Mouse (Mus musculus): ENCODE results near the gene Gria3. TPM values are rescaled to one million over a fixed set of nuclear protein-coding genes. Genes with fewer than 3 reads are reported as not detected.

The Gria3 gene
- polyA plus RNA-seq, 1 experiment, result 0.64 TPM

GRCm38 (mm10) chrX:41564898-41565297 lies 164.2 kb downstream of the Gria3 start:
- TF ChIP-seq POLR2A (IDR thresholded peaks at IDR 0.05; ENCODE audit: control insufficient read depth, low read depth, low read length), result no peak
- no peak for TF ChIP-seq CTCF (IDR thresholded peaks at IDR 0.05; ENCODE audit: control insufficient read depth, insufficient read depth, insufficient replicate concordance, low read depth, low read length)
- Histone ChIP-seq H3K27me3 (ENCODE audit: control insufficient read depth, insufficient read depth, low read length) (no peaks in the 10 kb centered on the region), H3K4me1 (ENCODE audit: control insufficient read depth, insufficient read depth, low read length) (no peaks in the 10 kb centered on the region), H3K4me3 (ENCODE audit: control insufficient read depth, low read depth, low read length) (no peak overlapping the region), H3K27ac (ENCODE audit: control insufficient read depth, insufficient read depth, low read depth, low read length) (no peak overlapping the region), H3K36me3 (ENCODE audit: control insufficient read depth, insufficient read depth, low read length) (no peaks in the 10 kb centered on the region)

GRCm38 (mm10) chrX:41573079-41573478 lies 172.4 kb downstream of the Gria3 start:
- H3K4me3 ChIP-seq (ENCODE audit: control insufficient read depth, low read depth, low read length), result no peak overlapping the region
- H3K36me3 ChIP-seq (ENCODE audit: control insufficient read depth, insufficient read depth, low read length), result no peaks in the 10 kb centered on the region
- H3K27ac ChIP-seq (ENCODE audit: control insufficient read depth, insufficient read depth, low read depth, low read length), result no peak overlapping the region
- no peaks in the 10 kb centered on the region for H3K27me3 ChIP-seq (ENCODE audit: control insufficient read depth, insufficient read depth, low read length)
- TF ChIP-seq CTCF (IDR thresholded peaks at IDR 0.05; ENCODE audit: control insufficient read depth, insufficient read depth, insufficient replicate concordance, low read depth, low read length) (no peak), POLR2A (IDR thresholded peaks at IDR 0.05; ENCODE audit: control insufficient read depth, low read depth, low read length) (no peak)
- no peaks in the 10 kb centered on the region for H3K4me1 ChIP-seq (ENCODE audit: control insufficient read depth, insufficient read depth, low read length)

DNA sequence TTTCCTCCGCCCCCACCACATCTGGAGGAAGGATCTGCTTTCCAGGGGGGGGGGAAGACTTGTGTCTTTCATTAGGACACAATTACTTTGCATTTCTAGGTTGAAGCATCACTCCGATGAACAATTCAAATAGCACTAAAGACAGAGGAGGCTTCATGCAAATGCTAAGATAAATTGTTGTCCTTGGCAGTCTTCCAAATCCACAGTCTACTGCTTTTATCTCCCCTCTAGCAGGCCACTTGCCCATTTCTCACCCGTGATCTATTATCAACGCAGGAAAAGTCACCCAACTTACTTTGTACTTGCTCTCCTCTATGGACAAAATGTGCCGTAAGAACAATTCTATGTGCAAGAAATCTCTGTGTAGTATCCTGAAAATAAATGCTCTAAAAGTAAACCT lies 178.1 kb downstream of the Gria3 start:
- Histone ChIP-seq H3K36me3 (ENCODE audit: control insufficient read depth, insufficient read depth, low read length) (no peaks in the 10 kb centered on the region), H3K27ac (ENCODE audit: control insufficient read depth, insufficient read depth, low read depth, low read length) (no peak overlapping the region), H3K4me3 (ENCODE audit: control insufficient read depth, low read depth, low read length) (no peak overlapping the region), H3K27me3 (ENCODE audit: control insufficient read depth, insufficient read depth, low read length) (no peaks in the 10 kb centered on the region), H3K4me1 (ENCODE audit: control insufficient read depth, insufficient read depth, low read length) (no peaks in the 10 kb centered on the region)
- TF ChIP-seq CTCF (IDR thresholded peaks at IDR 0.05; ENCODE audit: control insufficient read depth, insufficient read depth, insufficient replicate concordance, low read depth, low read length), result no peak
- no peak for TF ChIP-seq POLR2A (IDR thresholded peaks at IDR 0.05; ENCODE audit: control insufficient read depth, low read depth, low read length)

GRCm38 (mm10) chrX:41587692-41588091 lies 187.0 kb downstream of the Gria3 start:
- H3K4me1 ChIP-seq (ENCODE audit: control insufficient read depth, insufficient read depth, low read length), result no peaks in the 10 kb centered on the region

DNA sequence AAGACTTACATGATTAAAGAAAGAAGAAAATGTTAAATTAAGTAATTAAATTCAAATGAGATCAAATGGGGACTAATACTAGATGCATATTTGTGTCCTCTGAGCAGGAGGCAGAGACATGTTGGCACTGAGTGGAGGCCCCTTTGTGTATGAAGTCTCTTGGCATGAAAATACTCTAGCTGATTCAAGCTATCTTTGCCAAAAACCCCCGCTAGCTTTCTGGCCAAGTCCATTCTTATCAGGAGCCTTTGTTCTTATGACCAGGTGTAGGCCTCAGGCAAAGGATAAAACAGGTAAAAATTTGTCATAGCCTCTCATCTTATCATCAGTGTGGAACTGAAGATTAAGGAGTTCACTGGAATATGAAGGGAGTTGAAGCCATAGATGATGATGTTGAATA lies 206.5 kb downstream of the Gria3 start:
- H3K36me3 ChIP-seq (ENCODE audit: control insufficient read depth, insufficient read depth, low read length), result no peaks in the 10 kb centered on the region

More at GRCm38 (mm10) chrX:41587692-41588091, 187.0 kb downstream of the Gria3 start:
- no peaks in the 10 kb centered on the region for H3K27me3 ChIP-seq (ENCODE audit: control insufficient read depth, insufficient read depth, low read length)
- no peak overlapping the region for H3K27ac ChIP-seq (ENCODE audit: control insufficient read depth, insufficient read depth, low read depth, low read length)
- H3K4me3 ChIP-seq (ENCODE audit: control insufficient read depth, low read depth, low read length), result no peak overlapping the region
- TF ChIP-seq CTCF (IDR thresholded peaks at IDR 0.05; ENCODE audit: control insufficient read depth, insufficient read depth, insufficient replicate concordance, low read depth, low read length), result no peak
- no peak for TF ChIP-seq POLR2A (IDR thresholded peaks at IDR 0.05; ENCODE audit: control insufficient read depth, low read depth, low read length)
- no peaks in the 10 kb centered on the region for H3K36me3 ChIP-seq (ENCODE audit: control insufficient read depth, insufficient read depth, low read length)

GRCm38 (mm10) chrX:41614920-41615319 lies 214.3 kb downstream of the Gria3 start:
- Histone ChIP-seq H3K36me3 (ENCODE audit: control insufficient read depth, insufficient read depth, low read length) (no peaks in the 10 kb centered on the region), H3K27me3 (ENCODE audit: control insufficient read depth, insufficient read depth, low read length) (no peaks in the 10 kb centered on the region), H3K4me3 (ENCODE audit: control insufficient read depth, low read depth, low read length) (no peak overlapping the region), H3K27ac (ENCODE audit: control insufficient read depth, insufficient read depth, low read depth, low read length) (no peak overlapping the region), H3K4me1 (ENCODE audit: control insufficient read depth, insufficient read depth, low read length) (no peaks in the 10 kb centered on the region)
- TF ChIP-seq POLR2A (IDR thresholded peaks at IDR 0.05; ENCODE audit: control insufficient read depth, low read depth, low read length), result no peak
- no peak for TF ChIP-seq CTCF (IDR thresholded peaks at IDR 0.05; ENCODE audit: control insufficient read depth, insufficient read depth, insufficient replicate concordance, low read depth, low read length)

More for the DNA sequence above, 206.5 kb downstream of the Gria3 start:
- TF ChIP-seq CTCF (IDR thresholded peaks at IDR 0.05; ENCODE audit: control insufficient read depth, insufficient read depth, insufficient replicate concordance, low read depth, low read length) (no peak), POLR2A (IDR thresholded peaks at IDR 0.05; ENCODE audit: control insufficient read depth, low read depth, low read length) (no peak)
- Histone ChIP-seq H3K4me1 (ENCODE audit: control insufficient read depth, insufficient read depth, low read length) (no peaks in the 10 kb centered on the region), H3K4me3 (ENCODE audit: control insufficient read depth, low read depth, low read length) (no peak overlapping the region), H3K27me3 (ENCODE audit: control insufficient read depth, insufficient read depth, low read length) (no peaks in the 10 kb centered on the region), H3K27ac (ENCODE audit: control insufficient read depth, insufficient read depth, low read depth, low read length) (no peak overlapping the region)

GRCm38 (mm10) chrX:41616928-41617327 lies 216.3 kb downstream of the Gria3 start:
- H3K27me3 ChIP-seq (ENCODE audit: control insufficient read depth, insufficient read depth, low read length), result no peaks in the 10 kb centered on the region
- TF ChIP-seq CTCF (IDR thresholded peaks at IDR 0.05; ENCODE audit: control insufficient read depth, insufficient read depth, insufficient replicate concordance, low read depth, low read length), result no peak
- TF ChIP-seq POLR2A (IDR thresholded peaks at IDR 0.05; ENCODE audit: control insufficient read depth, low read depth, low read length), result no peak

GRCm38 (mm10) chrX:41618396-41618795 lies 217.7 kb downstream of the Gria3 start:
- no peaks in the 10 kb centered on the region for H3K36me3 ChIP-seq (ENCODE audit: control insufficient read depth, insufficient read depth, low read length)
- TF ChIP-seq CTCF (IDR thresholded peaks at IDR 0.05; ENCODE audit: control insufficient read depth, insufficient read depth, insufficient replicate concordance, low read depth, low read length) (no peak), POLR2A (IDR thresholded peaks at IDR 0.05; ENCODE audit: control insufficient read depth, low read depth, low read length) (no peak)
- no peaks in the 10 kb centered on the region for H3K27me3 ChIP-seq (ENCODE audit: control insufficient read depth, insufficient read depth, low read length)
- no peak overlapping the region for H3K27ac ChIP-seq (ENCODE audit: control insufficient read depth, insufficient read depth, low read depth, low read length)
- no peaks in the 10 kb centered on the region for H3K4me1 ChIP-seq (ENCODE audit: control insufficient read depth, insufficient read depth, low read length)
- no peak overlapping the region for H3K4me3 ChIP-seq (ENCODE audit: control insufficient read depth, low read depth, low read length)

More at GRCm38 (mm10) chrX:41616928-41617327, 216.3 kb downstream of the Gria3 start:
- H3K4me1 ChIP-seq (ENCODE audit: control insufficient read depth, insufficient read depth, low read length), result no peaks in the 10 kb centered on the region
- H3K4me3 ChIP-seq (ENCODE audit: control insufficient read depth, low read depth, low read length), result no peak overlapping the region
- no peaks in the 10 kb centered on the region for H3K36me3 ChIP-seq (ENCODE audit: control insufficient read depth, insufficient read depth, low read length)
- no peak overlapping the region for H3K27ac ChIP-seq (ENCODE audit: control insufficient read depth, insufficient read depth, low read depth, low read length)
